Mouse (Mus musculus) cerebellum, adult 9-10 months (tissue): ENCODE data around the gene Gm26620.

Experiments used
- DNase-seq: peaks from one replicate; pipeline ENCODE4 v3.0.0; 2022

Gm26620 gene

DNA sequence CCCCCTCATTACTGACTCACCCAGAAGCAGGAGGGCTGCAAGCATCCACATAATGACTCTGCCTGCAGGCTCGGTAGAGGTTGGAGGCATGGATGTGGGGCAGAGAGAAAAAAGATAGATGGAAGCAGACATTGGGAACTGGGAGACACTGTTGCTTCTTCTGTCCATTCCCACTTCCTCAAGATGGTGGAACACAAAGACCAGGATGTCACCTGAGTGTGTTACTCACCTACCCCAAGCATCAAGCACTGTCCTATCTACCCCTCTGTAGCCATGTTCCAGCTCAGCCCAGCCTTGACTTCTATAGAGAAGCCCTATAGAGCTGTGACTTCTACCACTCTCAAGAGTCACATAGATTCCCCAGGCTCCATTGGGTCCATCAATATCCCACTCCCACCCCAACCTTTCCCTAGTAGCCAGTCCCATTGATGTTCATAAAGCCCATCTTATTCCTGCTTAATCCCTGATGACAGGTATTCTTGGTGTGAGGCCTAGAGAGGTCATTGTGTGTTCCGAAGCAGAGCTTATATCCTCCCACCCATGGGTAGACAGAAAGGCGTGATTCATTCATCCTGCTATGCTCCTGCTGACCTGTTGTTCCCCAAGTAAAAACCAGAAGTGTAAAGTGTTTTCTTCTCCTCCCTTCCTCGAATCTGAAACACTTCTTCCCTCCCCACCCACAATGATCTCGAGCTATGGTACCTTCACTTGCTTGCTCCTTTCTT, 28.2 kb downstream of the Gm26620 start, which contains the start of gene Fcrlb:
Fcrlb (minus strand) TSS at position 51 of the 725 bp plus-strand sequence.
- DNase-seq: no peak

DNA sequence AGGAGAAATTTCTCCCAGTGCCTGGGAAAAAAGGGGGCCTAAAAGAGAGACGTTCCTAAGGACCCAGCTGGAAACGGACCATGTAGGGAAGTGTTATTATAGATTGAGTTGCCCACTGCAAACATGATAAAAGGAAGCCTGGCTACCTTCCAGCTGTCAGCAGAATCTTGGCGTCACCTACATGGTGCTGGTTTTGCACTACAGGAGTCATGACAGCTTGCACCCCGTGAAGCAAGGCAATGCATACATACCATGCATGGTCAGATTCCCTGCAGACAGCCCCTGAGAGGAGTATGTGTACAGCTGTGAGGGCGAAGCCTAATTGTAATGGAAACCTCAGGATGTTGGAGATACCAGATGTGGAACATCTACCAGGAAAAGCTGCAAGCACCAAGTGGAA, 30.8 kb downstream of the Gm26620 start:
- DNase-seq: no peak

DNA sequence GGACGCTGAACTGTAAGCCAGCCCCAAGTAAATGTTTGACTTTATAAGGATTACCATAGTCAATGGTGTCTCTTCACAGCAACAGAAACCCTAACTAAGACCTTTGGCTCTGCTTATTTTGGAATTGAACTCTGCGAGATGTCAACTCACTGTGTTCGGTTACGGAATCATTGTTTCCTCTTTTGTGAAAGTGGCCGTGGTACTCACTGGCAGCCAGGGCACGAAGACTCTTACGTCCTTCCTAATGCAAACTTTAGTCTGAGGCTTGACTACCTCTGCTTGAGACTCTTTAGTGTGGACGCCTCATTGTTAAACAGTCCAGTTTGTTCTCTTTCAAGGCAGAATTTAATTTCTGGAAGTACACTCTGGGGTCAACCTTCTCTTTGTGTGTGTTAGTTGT, 34.4 kb downstream of the Gm26620 start:
- no peak for DNase-seq

DNA sequence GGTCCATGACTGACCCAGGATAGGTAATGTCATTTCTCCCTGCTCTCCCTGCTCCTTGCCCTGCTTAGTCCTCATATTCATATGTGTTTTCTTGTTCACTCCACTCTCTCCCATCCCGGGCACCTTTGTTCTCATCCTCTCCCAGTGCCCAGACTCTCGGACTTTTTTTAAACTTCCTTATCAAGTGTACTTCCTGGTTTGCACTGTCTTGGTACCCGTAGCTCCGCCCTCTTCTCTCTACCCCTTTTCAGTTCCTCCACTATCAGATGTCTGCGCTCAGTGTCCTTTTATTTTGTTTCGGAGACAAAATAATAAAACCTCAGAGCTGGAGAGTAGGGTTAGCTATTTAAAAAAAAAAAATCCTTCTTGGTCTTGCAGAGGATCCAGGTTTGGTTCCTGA, 39.6 kb downstream of the Gm26620 start:
- no peak for DNase-seq

DNA sequence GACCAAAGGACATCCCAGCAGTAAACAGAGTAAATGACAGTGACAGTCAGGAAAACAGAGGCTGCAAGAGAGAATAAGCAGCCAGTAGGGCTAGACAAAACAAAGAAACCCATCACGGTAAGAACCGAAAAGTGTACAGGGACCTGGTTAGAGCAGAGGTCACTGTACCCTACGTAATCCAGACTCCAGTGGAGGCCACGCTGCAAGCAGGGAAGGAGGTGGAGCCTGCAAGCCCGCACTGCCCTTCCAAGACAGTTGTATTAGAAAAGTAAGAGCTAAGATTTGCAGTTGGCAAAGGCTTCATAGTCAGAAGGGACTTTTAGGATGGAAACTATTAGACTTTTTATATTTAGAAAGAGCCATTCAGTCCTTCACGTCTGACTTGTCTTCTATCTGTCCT, 42.1 kb downstream of the Gm26620 start:
- no peak for DNase-seq

DNA sequence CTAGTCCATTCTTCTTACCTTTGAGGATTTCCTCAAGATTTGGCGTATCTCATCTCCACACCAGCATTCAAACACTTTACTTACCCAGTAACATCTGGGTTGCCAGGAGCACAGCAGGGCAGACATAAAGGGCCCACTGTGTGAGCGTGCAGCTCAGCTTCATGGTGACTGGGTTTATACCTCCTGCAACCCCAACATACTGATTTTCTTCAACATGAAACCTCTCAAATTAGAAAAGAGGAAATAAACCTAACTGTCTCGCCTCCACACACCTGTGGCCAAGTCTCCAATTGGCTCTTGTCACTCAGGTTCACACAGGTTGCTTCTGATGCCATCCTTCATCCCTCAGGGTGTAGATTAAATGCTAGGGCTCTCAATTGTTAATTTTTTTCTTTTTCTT, 42.5 kb downstream of the Gm26620 start, which contains the start of gene Fcrla:
Fcrla (minus strand) TSS at position 206 of the 400 bp plus-strand sequence.
- DNase-seq: no peak

DNA sequence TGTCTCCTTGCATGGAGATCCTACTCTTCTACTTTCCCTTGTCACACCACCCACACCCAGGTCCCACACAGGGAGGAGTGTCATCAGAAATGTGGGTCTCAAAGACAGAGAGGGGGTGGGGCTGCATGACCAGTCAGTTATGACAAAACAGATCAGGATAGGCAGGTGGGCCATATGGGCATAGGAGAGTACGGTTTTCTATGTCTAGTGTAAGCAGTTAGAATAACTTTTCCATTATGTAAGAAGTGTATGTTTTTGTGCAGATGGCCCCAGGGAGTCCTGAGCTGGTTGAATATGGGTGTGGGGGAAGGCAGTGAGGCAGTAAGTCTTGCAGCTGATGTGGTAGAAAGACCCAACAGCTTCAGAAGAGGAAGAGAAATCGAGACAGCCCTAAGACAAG, 43.6 kb downstream of the Gm26620 start:
- no peak for DNase-seq

DNA sequence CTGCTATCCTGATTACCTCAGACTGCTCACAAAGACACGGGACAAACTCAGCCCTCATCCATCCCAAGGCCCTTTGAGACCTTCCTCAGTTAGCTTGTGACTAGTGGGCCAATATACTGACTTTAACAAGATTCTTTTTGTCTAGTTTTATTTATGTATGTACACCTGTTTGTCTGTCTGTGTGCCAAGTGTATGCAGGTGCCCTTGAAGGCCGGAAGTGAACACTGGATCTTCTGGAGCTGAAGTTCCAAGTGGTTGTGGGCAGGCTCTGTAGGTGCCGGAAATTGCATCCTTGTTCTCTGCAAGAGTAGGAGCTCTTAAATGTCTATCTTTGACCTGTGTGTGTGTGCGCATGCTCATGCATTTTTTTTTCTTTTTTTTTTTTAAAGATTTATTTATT, 44.4 kb downstream of the Gm26620 start:
- no peak for DNase-seq

DNA sequence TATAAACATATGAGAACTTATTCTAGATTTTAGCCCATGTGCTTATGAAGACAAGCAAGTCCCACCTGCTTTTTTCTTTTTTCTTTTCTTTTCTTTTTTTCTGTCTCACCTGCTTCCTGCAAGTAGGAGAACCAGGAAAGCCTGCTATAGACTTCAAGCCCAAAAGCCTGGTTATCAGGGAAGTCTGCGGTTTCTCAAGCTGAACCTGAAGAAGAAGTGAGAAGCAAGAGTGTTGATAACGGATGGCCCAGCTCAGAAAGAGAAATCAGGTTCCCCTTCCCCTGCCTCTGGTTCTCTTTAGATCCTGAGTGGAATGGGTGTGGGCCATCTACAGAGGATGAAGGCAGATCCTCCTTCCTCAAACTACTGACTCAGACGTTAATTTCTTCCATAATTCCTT, 47.2 kb downstream of the Gm26620 start:
- no peak for DNase-seq

DNA sequence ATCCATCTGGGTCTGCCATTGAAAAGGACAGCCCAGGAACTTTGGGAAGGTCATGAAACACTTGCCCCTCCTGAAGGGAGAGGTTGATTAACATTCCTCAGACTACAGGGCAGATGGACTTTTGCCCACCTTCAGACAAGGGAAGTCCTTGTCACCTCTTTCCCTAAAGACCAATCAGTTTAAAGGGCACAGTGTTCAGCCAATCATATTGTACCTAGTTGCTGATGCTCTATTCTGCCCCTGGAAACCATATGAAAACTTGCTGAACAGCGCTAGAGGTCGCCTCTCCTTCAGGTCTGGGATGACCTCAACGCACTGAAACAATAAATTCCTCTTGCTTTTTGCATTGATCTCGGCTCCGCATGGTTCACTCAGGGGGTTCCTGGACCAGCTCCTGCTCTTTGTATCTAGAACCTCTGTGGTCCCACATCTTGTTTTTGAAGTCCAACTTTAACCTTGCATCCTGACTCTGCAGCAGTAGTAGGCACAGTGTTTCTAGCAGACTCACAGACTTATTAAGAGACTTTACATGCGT, 48.6 kb downstream of the Gm26620 start:
- no peak for DNase-seq

DNA sequence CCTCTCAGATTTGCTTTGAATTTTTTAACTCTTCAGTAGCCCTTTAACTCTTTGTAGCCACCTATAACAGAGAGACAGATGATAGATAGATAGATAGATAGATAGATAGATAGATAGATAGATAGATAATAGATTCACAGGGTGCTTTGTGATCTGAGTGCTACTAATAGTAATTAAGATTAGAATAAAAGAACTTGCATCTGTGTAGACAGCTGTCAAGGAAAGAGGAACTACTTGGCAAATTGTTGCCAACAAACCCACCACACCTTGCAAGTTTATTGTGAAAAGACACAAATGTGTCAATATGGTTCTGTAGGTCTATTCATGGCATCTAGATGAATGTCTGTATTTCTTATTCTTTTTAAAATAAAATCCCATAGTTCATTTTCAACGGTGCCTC, 49.1 kb downstream of the Gm26620 start:
- no peak for DNase-seq

DNA sequence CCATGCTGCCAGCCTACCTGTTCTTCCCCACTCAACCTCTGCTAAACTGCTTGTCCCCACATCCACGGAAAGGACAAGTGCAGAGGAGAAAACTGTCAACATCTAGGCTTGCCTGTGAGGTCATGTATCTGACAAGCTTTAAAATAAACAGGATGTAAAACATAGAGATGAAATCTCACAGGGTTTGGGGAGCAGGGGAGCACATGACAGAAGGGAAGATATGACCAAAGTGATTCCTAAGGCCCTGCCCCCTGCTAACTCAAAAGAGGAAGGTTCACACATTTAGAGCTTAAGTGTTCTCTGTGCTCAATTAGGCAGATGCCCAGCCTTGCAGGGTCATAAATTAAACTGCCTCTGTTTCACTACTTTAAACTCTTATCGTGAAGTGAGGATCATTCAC, 49.5 kb downstream of the Gm26620 start:
- no peak for DNase-seq
